Mouse (Mus musculus) monocyte, adult 2 months (primary cell): ENCODE data around the gene Prkca.
"Not testable (repeated sequence)": the region's sequence is repeated elsewhere in the genome, so short reads cannot be mapped to it uniquely, and the experiment has no call there.

ENCODE experiments used
- DNase-seq, 2 experiments: peaks; one replicate each; pipeline ENCODE4 v3.0.0; 2022; ENCODE audit warnings: low spot score in 2 of 2, low read depth in 1 of 2

Gene Prkca

GRCm38 (mm10) chr11:108128593-108128992, 215.1 kb downstream of the Prkca start:
- peak in 1 of 2 experiments; percentile 4 for DNase-seq

GRCm38 (mm10) chr11:108127908-108128307, 215.8 kb downstream of the Prkca start:
- DNase-seq: no peak

- DNase-seq: no peak
Observed at GRCm38 (mm10) chr11:108122486-108122885, 221.2 kb downstream of the Prkca start.

- no peak for DNase-seq
Observed at GRCm38 (mm10) chr11:108120708-108121107, 223.0 kb downstream of the Prkca start.

GRCm38 (mm10) chr11:108119785-108120184, 223.9 kb downstream of the Prkca start:
- no peak for DNase-seq

GRCm38 (mm10) chr11:108118814-108119213, 224.9 kb downstream of the Prkca start:
- DNase-seq: no peak

- DNase-seq: no peak
Observed at GRCm38 (mm10) chr11:108118221-108118620, 225.5 kb downstream of the Prkca start.

GRCm38 (mm10) chr11:108117360-108118050, 226.2 kb downstream of the Prkca start:
- DNase-seq: no peak

GRCm38 (mm10) chr11:108114091-108114490, 229.6 kb downstream of the Prkca start:
- no peak for DNase-seq

- DNase-seq: no peak
Observed at GRCm38 (mm10) chr11:108112437-108112836, 231.3 kb downstream of the Prkca start.

- no peak for DNase-seq
Observed at GRCm38 (mm10) chr11:108104085-108104484, 239.6 kb downstream of the Prkca start.

GRCm38 (mm10) chr11:108101280-108101950, 242.3 kb downstream of the Prkca start:
- no peak for DNase-seq

GRCm38 (mm10) chr11:108098306-108098705, 245.4 kb downstream of the Prkca start:
- DNase-seq: no peak

GRCm38 (mm10) chr11:108094796-108095195, 248.9 kb downstream of the Prkca start:
- no peak for DNase-seq

GRCm38 (mm10) chr11:108093248-108093647, 250.5 kb downstream of the Prkca start:
- no peak for DNase-seq

- no peak for DNase-seq
Observed at GRCm38 (mm10) chr11:108091238-108091637, 252.5 kb downstream of the Prkca start.

- DNase-seq: no peak
Observed at GRCm38 (mm10) chr11:108090706-108091105, 253.0 kb downstream of the Prkca start.

GRCm38 (mm10) chr11:108088063-108088462, 255.7 kb downstream of the Prkca start:
- no peak for DNase-seq

GRCm38 (mm10) chr11:108087105-108087700, 256.5 kb downstream of the Prkca start:
- not testable (repeated sequence) for DNase-seq

- no peak for DNase-seq
Observed at GRCm38 (mm10) chr11:108082673-108083072, 261.1 kb downstream of the Prkca start.

GRCm38 (mm10) chr11:108079946-108080650, 263.6 kb downstream of the Prkca start:
- DNase-seq: no peak

GRCm38 (mm10) chr11:108079454-108079853, 264.3 kb downstream of the Prkca start:
- no peak for DNase-seq
